Comparison of ENCODE assay signal across 8 mouse cellular contexts in genomic region chr9:61371755-61372509, GRCm38 (mm10). TPM values are rescaled to one million over a fixed set of nuclear protein-coding genes. Genes with fewer than 3 reads are reported as not detected.
DNase-seq lines count a peak whose midpoint lies in the region; ATAC-seq and TF ChIP-seq lines count a peak whose summit lies in the region.

Tle3 (plus strand) TSS chr9:61372366.

- H3K4me2 ChIP-seq in forebrain, embryonic 15.5 days (replicated peaks) = peak within 1 kb of the TSS; percentile 97

- WGBS in forebrain, embryonic 15.5 days = 0% methylated on average over 35 of the region's 35 CpGs
- WGBS in lung, adult 2 months = 1% methylated on average over 35 of the region's 35 CpGs

- peak; percentile 95 for DNase-seq in ES-E14 (ENCODE audit: low read depth, low spot score)
- DNase-seq in cerebellum, adult 11-12 months = peak; percentile 99
- peak; percentile 97 for DNase-seq in heart, postnatal 25 days (ENCODE audit: low spot score)
- peak; percentile 98 to 100 for DNase-seq in layer of hippocampus, adult 18-20 months (ENCODE audit: low spot score in 2 of 2)
- DNase-seq in lung, adult 2 months = peak; percentile 97
- DNase-seq in thymus, adult 18-20 months = peak; percentile 96 to 98

- H3K9me3 ChIP-seq in ES-E14 (ENCODE audit: control insufficient read depth, insufficient read depth, low read depth, low read length) = no peaks in the 10 kb centered on the region
- H3K9me3 ChIP-seq in forebrain, embryonic 15.5 days = no peaks in the 10 kb centered on the region

- intact Hi-C loops in heart, postnatal 25 days (cut with DNase I) = loop anchor here (2.0 to 5.0 kb wide), 2 partner anchors 325 to 525 kb away; no protein-coding TSS in a partner anchor

- peak within 1 kb of the TSS; percentile 86 for H3K9ac ChIP-seq in ES-E14 (ENCODE audit: insufficient read depth, low read depth, low read length, poor library complexity, severe bottlenecking)
- H3K9ac ChIP-seq in forebrain, embryonic 15.5 days (replicated peaks) = peak within 1 kb of the TSS; percentile 98

- ATAC-seq in forebrain, embryonic 15.5 days (replicated peaks) = peak; percentile 76
- peak; percentile 62 for ATAC-seq in neutrophil, adult 5-6 weeks (ENCODE audit: extremely low read depth, insufficient number of reproducible peaks, low FRiP score, poor library complexity, severe bottlenecking)

- peaks cover under 1% of the 10 kb centered on the region; the same call in 1 of the 2 replicates for H3K27me3 ChIP-seq in forebrain, embryonic 15.5 days

- peak; percentile 45 for TF ChIP-seq CTCF in lung, adult 2 months (IDR thresholded peaks at IDR 0.05; ENCODE audit: insufficient read depth, low read length)

- H3K4me1 ChIP-seq in ES-E14 (ENCODE audit: control insufficient read depth in 2 of 2, insufficient read depth in 2 of 2, low read length in 2 of 2, poor library complexity in 1 of 2) = peaks cover 6 to 27% of the 10 kb centered on the region in 2 experiments
- peaks cover 61% of the 10 kb centered on the region for H3K4me1 ChIP-seq in forebrain, embryonic 15.5 days
- peaks cover 24% of the 10 kb centered on the region for H3K4me1 ChIP-seq in lung, adult 2 months (ENCODE audit: control insufficient read depth, insufficient read depth, low read length)

- peaks cover 8% of the 10 kb centered on the region for H3K36me3 ChIP-seq in ES-E14 (ENCODE audit: control insufficient read depth, insufficient read depth, low read length, poor library complexity, severe bottlenecking)
- H3K36me3 ChIP-seq in forebrain, embryonic 15.5 days = no peaks in the 10 kb centered on the region

- no peak within 1 kb of the TSS; the same call in 1 of the 2 replicates for H3K27ac ChIP-seq in ES-E14 (ENCODE audit: insufficient read depth, low read depth, low read length, poor library complexity, severe bottlenecking)
- H3K27ac ChIP-seq in forebrain, embryonic 15.5 days (replicated peaks) = peak within 1 kb of the TSS; percentile 96

- H3K4me3 ChIP-seq in ES-E14 (ENCODE audit: insufficient read depth in 1 of 2, low read depth in 1 of 2, low read length in 2 of 2, poor library complexity in 1 of 2, severe bottlenecking in 1 of 2) = peak within 1 kb of the TSS; percentile 88 to 89
- peak within 1 kb of the TSS; percentile 89 for H3K4me3 ChIP-seq in forebrain, embryonic 15.5 days
- peak within 1 kb of the TSS; percentile 89 for H3K4me3 ChIP-seq in lung, adult 2 months (replicated peaks; ENCODE audit: extremely low read depth, low read depth, low read length)

- in situ Hi-C loops in ES-E14 (cut with MboI; ENCODE audit: low sequenced_read_pairs in 2 of 2, unreplicated experiment in 2 of 2) = no loop called here

- TF ChIP-seq POLR2A in lung, adult 2 months (IDR thresholded peaks at IDR 0.05; ENCODE audit: borderline replicate concordance, extremely low read depth, low read depth, low read length) = peak; percentile 75; the same call in 1 of the 2 replicates

TF ChIP-seq in ES-E14, 5 proteins besides CTCF, POLR2A, EP300 and RAD21:
- TF ChIP-seq HCFC1 (IDR thresholded peaks at IDR 0.05; ENCODE audit: borderline replicate concordance, insufficient read depth, low read length) = no peak
- peak; percentile 93 for TF ChIP-seq ZNF384 (IDR thresholded peaks at IDR 0.05; ENCODE audit: low read depth, low read length)
- no peak for TF ChIP-seq ZC3H11A (IDR thresholded peaks at IDR 0.05; ENCODE audit: borderline replicate concordance, low read depth, low read length)
- TF ChIP-seq CHD2 (IDR thresholded peaks at IDR 0.05; ENCODE audit: low read depth, low read length) = peak; percentile 95
- no peak for TF ChIP-seq MAFK (IDR thresholded peaks at IDR 0.05; ENCODE audit: insufficient read depth, low read depth, low read length)
TF ChIP-seq in ES-E14: peak in this region for 2.

RNA-seq across cellular contexts. Expression of gene Tle3, which starts in this region (rescaled TPM):
- 51.0 and 57.0 TPM in 2 replicates for total RNA-seq in ES-E14 (2012; rRNA removed)
- polyA plus RNA-seq in forebrain, embryonic 15.5 days (2015; fragmentation: Nextera tagmentation; extraction: Ambion mirVana) = 39.9 and 40.9 TPM in 2 replicates
- total RNA-seq in heart, postnatal 25 days (2021) = 10 to 100 TPM; 15.5 to 17.4 TPM
- total RNA-seq in layer of hippocampus, adult 18-20 months (2021) = 10 to 100 TPM; 58.1 to 59.7 TPM
- polyA plus RNA-seq in lung, adult 2 months (2012; rRNA removed) = 55.1 and 59.1 TPM in 2 replicates
- total RNA-seq in neutrophil, adult 5-6 weeks (2017) = 232 and 253 TPM in 2 replicates
